Mouse (Mus musculus) cerebellum, adult 2 months (tissue): ENCODE data around the gene Calm5.
A peak's percentile ranks its signal among the peaks of the same experiment; 100 is the strongest.

Source experiments
- CTCF ChIP-seq: fragments of 200-500 bp; IDR thresholded peaks from 2 replicates; pipeline ENCODE4 v1.5.1; 2011; ENCODE audit warnings: low read depth, mild to moderate bottlenecking, control low read depth, low read length, moderate library complexity, borderline replicate concordance; ENCODE audit not compliant: insufficient read depth
- POLR2A ChIP-seq: fragments of 200-500 bp; IDR thresholded peaks from 2 replicates; pipeline ENCODE4 v1.6.1; 2011; ENCODE audit warnings: low read length, control low read depth, borderline replicate concordance; ENCODE audit not compliant: insufficient read depth

- no peak for TF ChIP-seq CTCF
- TF ChIP-seq POLR2A, result peak; percentile 73
Observed at GRCm38 (mm10) chr13:3893126-3893734, 39.3 kb downstream of the Calm5 start.
